Mouse (Mus musculus) heart, adult 2 months (tissue): ENCODE data around the gene Ccdc60.

Experiments
- CTCF ChIP-seq: fragments of 200-600 bp; IDR thresholded peaks from 2 replicates; pipeline ENCODE4 v1.8.1; 2022; ENCODE audit warnings: antibody characterized with exemption, mild to moderate bottlenecking, moderate library complexity
- EP300 ChIP-seq: fragments of 200-500 bp; IDR thresholded peaks from 2 replicates; pipeline ENCODE4 v1.6.1; 2011; ENCODE audit warnings: low read depth, low read length, control low read depth; ENCODE audit not compliant: insufficient read depth

- no peak for TF ChIP-seq CTCF
- TF ChIP-seq EP300: no peak
Measured at GRCm38 (mm10) chr5:116084231-116084630, 204.6 kb downstream of the Ccdc60 start.
